Mouse (Mus musculus) adrenal gland, adult 2 months (tissue): ENCODE measurements at regions not wholly inside any gene's neighbourhood (a gene's known extent, or its start where the extent isn't known, plus 50 kb on each side); places are given as distances from the start of the nearest gene placed in this dataset.

Experiments used
- DNase-seq: peaks from one replicate; pipeline ENCODE4 v3.0.0; 2021

- DNase-seq: no peak
Observed at GRCm38 (mm10) chr1:13834860-13835840, 2258.0 kb downstream of the 4930444P10Rik start.

- no peak for DNase-seq
Observed at GRCm38 (mm10) chr1:13807786-13808185, 2285.3 kb downstream of the 4930444P10Rik start.

- DNase-seq: no peak
Observed at GRCm38 (mm10) chr1:13800460-13800859, 2292.7 kb downstream of the 4930444P10Rik start.

- DNase-seq: no peak
Observed at GRCm38 (mm10) chr1:13798848-13799247, 2294.3 kb downstream of the 4930444P10Rik start.

GRCm38 (mm10) chr1:13795196-13795595 lies 2297.9 kb downstream of the 4930444P10Rik start:
- no peak for DNase-seq

GRCm38 (mm10) chr1:13789318-13790085 lies 2303.6 kb downstream of the 4930444P10Rik start:
- peak; percentile 75 for DNase-seq

- no peak for DNase-seq
Observed at GRCm38 (mm10) chr1:13787016-13787415, 2306.1 kb downstream of the 4930444P10Rik start.

- peak; percentile 42 for DNase-seq
Observed at GRCm38 (mm10) chr1:13784396-13784795, 2308.7 kb downstream of the 4930444P10Rik start.

- no peak for DNase-seq
Observed at GRCm38 (mm10) chr1:13782633-13783032, 2310.5 kb downstream of the 4930444P10Rik start.

GRCm38 (mm10) chr1:13772106-13772505 lies 2321.0 kb downstream of the 4930444P10Rik start:
- DNase-seq: no peak

- no peak for DNase-seq
Observed at GRCm38 (mm10) chr1:13771014-13771463, 2322.1 kb downstream of the 4930444P10Rik start.

GRCm38 (mm10) chr1:13752479-13752878 lies 2338.6 kb downstream of the A830018L16Rik start:
- DNase-seq: no peak

GRCm38 (mm10) chr1:13751381-13751780 lies 2337.5 kb downstream of the A830018L16Rik start:
- no peak for DNase-seq
